In genomic region chr8:28341236-28341635, GRCm38 (mm10) we compare ENCODE assay signal across 12 mouse cellular contexts.
"Had no signal": no experiment of that assay in that cellular context is flagged by ENCODE, and none has a peak within 500 bp of the region (broad histone marks: within the 10 kb centered on the region; RNA-seq: fewer than 3 reads in every experiment).

No protein-coding gene starts in this region.

- H3K9me3 ChIP-seq: limb, embryonic 12.5 days; liver, embryonic 13.5 days; midbrain, embryonic 13.5 days had no signal

- ATAC-seq: intestine, embryonic 16.5 days; midbrain, embryonic 13.5 days had no signal

- H3K27ac ChIP-seq: limb, embryonic 12.5 days; liver, embryonic 13.5 days; midbrain, embryonic 13.5 days; stomach, postnatal 0 days had no signal

- H3K9ac ChIP-seq: limb, embryonic 12.5 days; liver, embryonic 13.5 days; midbrain, embryonic 13.5 days had no signal

- H3K4me3 ChIP-seq: limb, embryonic 12.5 days; liver, embryonic 13.5 days; midbrain, embryonic 13.5 days had no signal

- H3K36me3 ChIP-seq: limb, embryonic 12.5 days; liver, embryonic 13.5 days; midbrain, embryonic 13.5 days had no signal

- H3K4me1 ChIP-seq: limb, embryonic 12.5 days; liver, embryonic 13.5 days; midbrain, embryonic 13.5 days had no signal

- DNase-seq: kidney, adult 2 months; kidney, postnatal 25 days; liver; liver, embryonic 13.5 days; lung, adult 18-20 months; lung, postnatal 36 days; thymus, adult 2 months; thymus, postnatal 25 days had no signal

- H3K4me2 ChIP-seq: limb, embryonic 12.5 days; liver, embryonic 13.5 days; midbrain, embryonic 13.5 days had no signal

- H3K27me3 ChIP-seq: limb, embryonic 12.5 days; liver, embryonic 13.5 days; midbrain, embryonic 13.5 days had no signal
